Mouse (Mus musculus) liver, embryonic 14.5 days (tissue): ENCODE measurements around the gene Polg2.

Experiments
- CTCF ChIP-seq: IDR thresholded peaks from 2 replicates; pipeline ENCODE4 v1.5.1; 2016; ENCODE audit warnings: antibody characterized with exemption, low read depth, control low read depth
- EP300 ChIP-seq: IDR thresholded peaks from 2 replicates; pipeline ENCODE4 v1.6.1; 2016; ENCODE audit warnings: antibody characterized with exemption, low read depth

- TF ChIP-seq CTCF (no peak), EP300 (no peak)
These were observed 55.0 kb downstream of the Polg2 start for GRCm38 (mm10) chr11:106724176-106724915.
